Mouse (Mus musculus) stomach, postnatal 0 days (tissue): ENCODE results near the gene Nthl1. TPM values are rescaled to one million over a fixed set of nuclear protein-coding genes. Genes with fewer than 3 reads are reported as not detected.

Source experiments
- ATAC-seq: fragments of 200-750 bp; cut with Nextera tagmentation; 2 replicates; pipeline ENCODE4 v1.8.0; 2017; ENCODE audit not compliant: low FRiP score, low TSS enrichment
- DNase-seq: peaks from one replicate; pipeline ENCODE4 v3.0.0-alpha.2; 2016; ENCODE audit warnings: low spot score
- H3K27ac ChIP-seq: fragments of 300-500 bp; sonication (generic); replicated peaks from 2 replicates; pipeline ENCODE4 v1.5.1; 2014; ENCODE audit warnings: mild to moderate bottlenecking, control low read depth
- H3K27me3 ChIP-seq: fragments of 300-500 bp; sonication (generic); 2 replicates; pipeline ENCODE4 v1.6.1; 2014; ENCODE audit warnings: low read length; ENCODE audit not compliant: control insufficient read depth, insufficient read depth
- H3K36me3 ChIP-seq: fragments of 300-500 bp; sonication (generic); 2 replicates; pipeline ENCODE4 v1.6.1; 2014; ENCODE audit warnings: low read length, mixed read lengths; ENCODE audit not compliant: control insufficient read depth, insufficient read depth
- H3K4me1 ChIP-seq: fragments of 300-500 bp; sonication (generic); replicated peaks from 2 replicates; pipeline ENCODE4 v1.6.1; 2014; ENCODE audit warnings: antibody characterized with exemption; ENCODE audit not compliant: control insufficient read depth, insufficient read depth
- H3K4me2 ChIP-seq: fragments of 300-500 bp; sonication (generic); replicated peaks from 2 replicates; pipeline ENCODE4 v1.6.1; 2014; ENCODE audit warnings: low read depth, mild to moderate bottlenecking, control low read depth, moderate library complexity
- H3K4me3 ChIP-seq: fragments of 300-500 bp; sonication (generic); 2 replicates; pipeline ENCODE4 v1.5.1; 2014; ENCODE audit warnings: low read depth, low read length, control low read depth
- H3K9ac ChIP-seq: fragments of 300-500 bp; sonication (generic); 2 replicates; pipeline ENCODE4 v1.6.1; 2014; ENCODE audit warnings: mild to moderate bottlenecking, low read length, control low read depth, mixed read lengths
- H3K9me3 ChIP-seq: fragments of 300-500 bp; sonication (generic); 2 replicates; pipeline ENCODE4 v1.6.1; 2016; ENCODE audit warnings: low read length; ENCODE audit not compliant: control insufficient read depth
- CTCF ChIP-seq: IDR thresholded peaks from 2 replicates; pipeline ENCODE4 v1.5.1; 2016; ENCODE audit warnings: antibody characterized with exemption, low read depth, mild to moderate bottlenecking, moderate library complexity
- EP300 ChIP-seq: optimal IDR thresholded peaks from 2 replicates; pipeline ENCODE3; 2016; ENCODE audit warnings: antibody characterized with exemption
- WGBS: fragments of 180-500 bp; shearing (Covaris S2); extraction: QIAGEN DNeasy Blood & Tissue Kit; methylation state at CpG from one replicate; pipeline ENCODE4 v1.1.7; 2014; 5-methylcytosine and 5-hydroxymethylcytosine counted together
- polyA plus RNA-seq: library from polyadenylated mRNA; unstranded; fragments of >200 nt; fragmentation: Nextera tagmentation; extraction: Ambion mirVana; gene quantifications from 2 replicates; pipeline ENCODE4 v1.2.1, GENCODE M21; 2015

Gene Nthl1
- 8.0 and 8.4 TPM in 2 replicates for polyA plus RNA-seq

DNA sequence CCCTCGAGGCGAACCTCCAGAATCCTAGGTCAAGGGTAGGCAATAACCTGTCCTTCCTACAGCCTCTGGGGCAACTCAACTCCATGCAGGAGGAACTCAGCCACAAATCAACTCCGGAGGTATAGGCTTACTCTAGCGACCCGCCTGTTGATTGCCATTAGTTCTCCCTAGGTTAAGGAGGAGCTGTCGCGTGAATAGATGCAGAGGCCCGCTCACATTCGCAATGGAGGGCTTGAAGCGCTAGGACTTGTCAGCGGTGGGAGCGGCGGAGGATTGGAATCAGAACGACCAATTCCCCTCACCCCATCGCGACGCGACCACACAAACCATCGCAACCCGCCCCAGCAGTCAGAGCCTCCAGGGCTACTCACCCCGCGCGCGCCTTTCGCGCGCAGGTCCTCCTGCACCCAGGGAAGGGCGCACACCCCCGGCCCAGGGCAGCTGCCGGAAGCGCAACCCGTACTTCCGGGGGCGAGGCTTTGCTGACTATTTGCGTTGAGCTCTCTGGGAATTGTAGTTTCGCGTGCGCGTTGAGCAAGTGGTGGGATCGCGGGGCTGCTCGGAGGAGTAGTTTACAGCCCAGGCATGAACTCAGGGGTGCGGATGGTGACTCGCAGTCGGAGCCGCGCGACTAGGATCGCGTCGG is at the start of gene Nthl1, which contains the start of gene Tsc2:
TSS of gene Nthl1 (plus strand) at position 514 of the 646 bp plus-strand sequence.
TSS of gene Tsc2 (minus strand) at position 464 of the 646 bp plus-strand sequence.
- TF ChIP-seq CTCF (0 out of 2 replicates have a peak, but pooled peaks have one; percentile 1), EP300 (no peak)
- H3K36me3 ChIP-seq, result peaks cover 11% of the 10 kb centered on the region; the same call in 1 of the 2 replicates
- DNase-seq (peak; percentile 86), ATAC-seq (peak; percentile 74)
- peak within 1 kb of the TSS; percentile 78 for H3K9ac ChIP-seq
- H3K9me3 ChIP-seq, result no peaks in the 10 kb centered on the region
- H3K4me3 ChIP-seq, result peak within 1 kb of the TSS; percentile 68
- peaks cover 3% of the 10 kb centered on the region; the same call in 1 of the 2 replicates for H3K4me1 ChIP-seq
- peak within 1 kb of the TSS; percentile 96 for H3K27ac ChIP-seq
- no peaks in the 10 kb centered on the region for H3K27me3 ChIP-seq
- peak within 1 kb of the TSS; percentile 89 for H3K4me2 ChIP-seq
- WGBS, result 1% methylated on average over 51 of the region's 51 CpGs

DNA sequence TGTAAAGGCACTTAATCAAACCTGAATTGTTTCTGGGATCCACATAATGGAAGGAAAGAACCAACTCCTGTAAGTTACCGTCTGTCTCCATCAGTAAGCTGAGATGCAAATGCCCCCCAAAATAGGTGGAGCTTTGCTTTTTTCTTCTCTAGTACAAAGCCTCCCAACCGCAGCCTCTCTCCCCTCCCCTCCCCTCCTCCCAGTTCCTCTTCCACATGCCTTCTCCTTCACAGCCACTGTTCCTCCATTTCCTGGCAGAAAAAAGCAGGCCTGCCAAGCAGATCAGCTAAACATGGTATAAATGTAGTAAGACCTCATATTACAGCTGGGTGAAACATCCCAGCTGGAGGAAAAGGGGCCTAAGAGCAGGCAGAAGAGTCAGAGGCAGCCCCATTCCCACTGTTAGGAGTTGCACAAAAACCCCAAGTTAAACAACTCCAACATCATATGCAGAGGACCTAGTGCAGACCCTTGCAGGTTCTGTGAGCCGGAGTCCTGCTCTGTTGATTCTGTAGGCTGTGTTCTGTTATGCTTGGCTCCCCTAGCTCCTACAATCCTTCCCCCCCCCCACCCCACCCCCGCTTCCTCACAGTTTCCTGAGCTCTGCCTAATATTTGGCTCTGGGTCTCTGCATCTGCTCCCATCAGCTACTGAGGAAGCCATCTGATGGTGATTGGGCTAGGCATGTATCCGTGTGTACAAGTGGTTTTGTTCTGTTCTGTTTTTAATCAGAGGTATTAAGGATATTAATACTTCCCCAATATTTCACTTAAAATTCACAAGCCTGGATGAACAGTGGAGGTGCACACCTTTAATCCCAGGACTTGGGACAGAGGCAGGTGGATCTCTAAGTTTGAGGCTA is 48.6 kb upstream of the Nthl1 start:
- Histone ChIP-seq H3K9me3 (no peaks in the 10 kb centered on the region), H3K27ac (no peak overlapping the region), H3K4me2 (no peak overlapping the region), H3K27me3 (no peaks in the 10 kb centered on the region), H3K9ac (no peak overlapping the region), H3K36me3 (peaks cover 56% of the 10 kb centered on the region), H3K4me3 (no peak overlapping the region), H3K4me1 (no peaks in the 10 kb centered on the region)
- TF ChIP-seq EP300 (no peak), CTCF (no peak)
- ATAC-seq (no peak), DNase-seq (no peak)
- 58% methylated on average over 5 of the region's 5 CpGs for WGBS

GRCm38 (mm10) chr17:24584520-24584919 is 48.0 kb upstream of the Nthl1 start:
- Histone ChIP-seq H3K4me1 (no peaks in the 10 kb centered on the region), H3K4me2 (no peak overlapping the region), H3K9ac (no peak overlapping the region), H3K27ac (no peak overlapping the region), H3K4me3 (no peak overlapping the region), H3K27me3 (no peaks in the 10 kb centered on the region), H3K9me3 (no peaks in the 10 kb centered on the region), H3K36me3 (peaks cover 55% of the 10 kb centered on the region)
- DNase-seq (no peak), ATAC-seq (no peak)
- TF ChIP-seq EP300 (no peak), CTCF (no peak)
- 52% methylated on average over 3 of the region's 3 CpGs for WGBS

GRCm38 (mm10) chr17:24586532-24586931 is 45.9 kb upstream of the Nthl1 start:
- H3K9ac ChIP-seq, result no peak overlapping the region
- 86% methylated on average over 4 of the region's 4 CpGs for WGBS
- H3K4me1 ChIP-seq, result no peaks in the 10 kb centered on the region
- no peaks in the 10 kb centered on the region for H3K9me3 ChIP-seq
- no peak overlapping the region for H3K4me3 ChIP-seq
- H3K27me3 ChIP-seq, result no peaks in the 10 kb centered on the region
- ATAC-seq, result no peak
- H3K27ac ChIP-seq, result no peak overlapping the region
- DNase-seq, result no peak
- no peak overlapping the region for H3K4me2 ChIP-seq
- TF ChIP-seq EP300, result no peak
- no peak for TF ChIP-seq CTCF
- peaks cover 45% of the 10 kb centered on the region for H3K36me3 ChIP-seq

- Histone ChIP-seq H3K9ac (no peak overlapping the region), H3K4me3 (no peak overlapping the region), H3K9me3 (no peaks in the 10 kb centered on the region), H3K4me1 (no peaks in the 10 kb centered on the region), H3K4me2 (no peak overlapping the region), H3K27me3 (no peaks in the 10 kb centered on the region), H3K36me3 (peaks cover 63% of the 10 kb centered on the region), H3K27ac (no peak overlapping the region)
- TF ChIP-seq EP300 (no peak), CTCF (no peak)
- DNase-seq (no peak), ATAC-seq (no peak)
- WGBS, result 80% methylated on average over 3 of the region's 3 CpGs
Measured at GRCm38 (mm10) chr17:24590943-24591342, 41.5 kb upstream of the Nthl1 start.

DNA sequence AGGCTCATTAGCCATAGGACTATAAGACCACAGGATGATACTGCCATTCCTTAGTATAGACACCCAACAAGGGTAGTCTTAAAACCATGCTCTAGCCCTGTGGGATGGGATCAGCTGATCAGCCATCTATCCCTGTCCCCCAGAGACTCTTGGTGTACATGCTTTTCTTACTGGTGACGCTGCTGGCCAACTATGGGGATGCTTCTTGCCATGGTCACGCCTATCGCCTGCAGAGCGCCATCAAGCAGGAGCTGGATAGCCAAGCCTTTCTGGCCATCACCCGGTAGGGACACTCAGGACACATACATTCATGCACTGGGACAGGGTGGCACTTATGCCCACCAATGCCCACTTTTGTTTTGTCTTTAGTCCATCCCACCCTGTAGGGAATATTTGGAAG is 40.8 kb upstream of the Nthl1 start:
- H3K4me3 ChIP-seq, result no peak overlapping the region
- peaks cover 63% of the 10 kb centered on the region for H3K36me3 ChIP-seq
- ATAC-seq, result no peak
- H3K9ac ChIP-seq, result no peak overlapping the region
- no peak overlapping the region for H3K4me2 ChIP-seq
- H3K27me3 ChIP-seq, result no peaks in the 10 kb centered on the region
- no peaks in the 10 kb centered on the region for H3K4me1 ChIP-seq
- WGBS, result 92% methylated on average over 5 of the region's 5 CpGs
- no peaks in the 10 kb centered on the region for H3K9me3 ChIP-seq
- no peak for DNase-seq
- no peak overlapping the region for H3K27ac ChIP-seq
- TF ChIP-seq EP300, result no peak
- TF ChIP-seq CTCF, result no peak
